Mouse (Mus musculus) MEL (cell line): Measurements from ENCODE around the gene Olfr420.

ENCODE experiments used
- MXI1 ChIP-seq: IDR thresholded peaks from 2 replicates; pipeline ENCODE4 v1.6.1; 2011; ENCODE audit warnings: mild to moderate bottlenecking, low read depth, low read length, improper control_type of control experiment
- SIN3A ChIP-seq: IDR thresholded peaks from 2 replicates; pipeline ENCODE4 v1.6.1; 2012; ENCODE audit warnings: low read length, improper control_type of control experiment, inconsistent platforms
- TBP ChIP-seq: IDR thresholded peaks from 2 replicates; pipeline ENCODE4 v1.8.0; 2011; ENCODE audit warnings: low read depth, low read length, improper control_type of control experiment
- ZC3H11A ChIP-seq: IDR thresholded peaks from 2 replicates; pipeline ENCODE4 v1.6.1; 2012; ENCODE audit warnings: low read depth, mild to moderate bottlenecking, inconsistent platforms, low read length, improper control_type of control experiment

DNA sequence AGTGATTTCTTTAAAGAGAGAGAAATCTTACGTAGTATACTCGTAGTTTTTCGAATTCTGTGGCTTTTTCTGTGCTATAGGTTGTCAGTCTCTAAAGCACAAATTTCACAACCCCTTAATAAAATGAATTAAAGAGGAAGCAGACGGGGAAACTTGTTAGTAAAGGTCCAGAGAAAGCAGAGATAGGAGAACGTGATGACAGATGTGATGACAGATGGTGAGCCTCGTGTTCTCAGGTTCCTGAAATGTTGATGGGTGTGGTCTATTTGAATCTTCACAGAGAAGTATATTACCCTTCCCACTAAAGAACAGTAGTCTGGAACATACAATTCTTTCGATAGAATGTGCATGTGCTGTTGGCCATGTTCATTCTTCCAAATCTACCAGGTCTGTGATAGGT is 49.3 kb downstream of the Olfr420 start:
- TF ChIP-seq SIN3A (no peak), TBP (no peak), ZC3H11A (no peak), MXI1 (no peak)
